Mouse (Mus musculus) adrenal gland, adult (tissue): ENCODE measurements around the gene Pla2g6.

Experiments
- DNase-seq, 2 experiments: peaks; one replicate each; pipeline ENCODE4 v3.0.0; 2022 to 2023; ENCODE audit warnings: low spot score in 1 of 2; ENCODE audit not compliant: inconsistent age in 2 of 2

Gene Pla2g6

DNA sequence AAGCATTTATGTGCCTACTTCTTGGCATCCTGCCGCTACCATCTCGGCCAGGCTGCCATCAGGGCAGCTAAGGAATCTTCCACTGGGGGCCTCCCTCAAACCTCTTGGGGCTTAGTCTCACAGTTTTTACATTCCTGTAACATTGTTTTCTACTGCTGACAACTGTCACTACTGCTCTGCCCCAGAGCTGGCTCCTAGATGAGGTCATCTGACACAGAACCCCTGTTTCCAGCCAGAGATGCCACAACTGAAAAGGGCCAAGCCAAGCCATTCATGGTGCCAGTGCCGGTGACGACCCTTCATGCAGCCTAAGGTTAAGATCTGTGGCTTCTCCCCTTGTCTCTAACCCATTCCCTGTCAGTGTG lies 4.4 kb downstream of the Pla2g6 start:
- peak in 1 of 2 experiments; percentile 42 for DNase-seq

DNA sequence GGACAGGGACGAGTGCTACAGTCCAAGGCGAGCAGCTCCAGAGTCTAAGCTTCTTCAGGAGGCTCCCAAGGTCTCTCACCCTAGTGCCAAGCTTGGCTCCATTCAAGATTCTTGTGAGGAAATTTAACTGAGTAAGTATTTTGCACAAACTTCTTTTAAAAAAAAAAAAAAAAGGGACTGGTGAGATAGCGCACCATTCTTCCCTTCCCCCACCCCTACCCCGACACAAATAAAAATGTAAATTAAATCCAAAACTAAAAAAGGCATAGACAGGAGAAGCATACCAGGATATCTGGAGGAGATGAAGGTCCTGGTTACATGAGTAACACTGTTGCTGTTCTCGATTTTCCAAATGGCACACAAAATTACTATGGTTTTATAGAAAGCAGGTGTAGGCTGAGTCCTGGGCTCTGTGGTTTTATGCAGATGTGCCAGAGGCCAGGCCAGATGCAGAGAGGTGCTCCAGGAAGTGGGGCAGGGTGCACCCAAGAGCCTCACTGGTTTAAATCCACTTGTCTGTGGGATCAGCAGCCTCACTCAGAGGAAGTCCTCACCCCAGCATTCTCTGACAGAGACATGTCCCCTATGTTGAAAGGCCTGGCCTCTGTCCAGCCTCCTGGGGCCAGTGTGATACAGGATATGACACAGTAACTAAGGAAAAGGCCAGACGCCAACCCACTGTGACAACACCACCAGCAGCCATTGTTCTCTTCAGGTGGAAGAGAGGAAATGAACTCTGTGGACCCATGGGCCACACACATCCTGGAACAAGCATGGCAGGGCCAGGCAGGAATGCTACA lies 5.0 kb downstream of the Pla2g6 start:
- peak; percentile 81 to 91 for DNase-seq

DNA sequence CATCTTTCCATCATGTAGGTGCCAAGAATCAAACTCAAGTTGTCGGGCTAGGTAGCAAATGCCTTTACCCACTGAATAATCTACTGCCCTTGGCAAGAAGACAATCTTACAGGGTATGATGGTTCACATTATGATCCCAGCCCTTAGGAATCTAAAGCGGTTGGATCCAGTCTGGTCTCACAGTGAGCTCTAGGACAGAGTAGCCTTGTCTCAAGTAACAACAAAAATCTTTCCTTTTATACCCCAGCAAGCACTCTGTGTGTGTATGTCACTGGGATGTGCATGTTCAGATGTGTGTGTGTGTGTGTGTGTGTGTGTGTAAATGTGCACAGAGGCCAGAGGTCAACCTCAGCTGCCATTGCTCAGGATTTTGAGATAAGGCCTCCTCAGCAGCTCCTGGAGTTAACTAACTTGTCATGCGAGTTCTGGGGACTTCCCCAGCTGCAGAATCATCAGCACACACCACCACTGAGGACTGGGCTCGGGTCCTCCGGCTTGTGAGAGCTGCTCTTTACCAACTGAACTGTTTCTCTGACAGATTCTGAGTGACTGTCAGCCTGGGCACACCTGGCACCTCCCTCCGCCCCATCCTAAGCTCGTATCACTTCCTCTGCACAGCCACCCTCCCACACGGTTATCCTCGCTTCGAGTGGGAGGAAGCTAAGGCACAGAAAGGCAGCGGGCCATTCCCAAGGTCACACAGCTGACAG lies 5.8 kb downstream of the Pla2g6 start:
- peak; percentile 51 to 64 for DNase-seq

DNA sequence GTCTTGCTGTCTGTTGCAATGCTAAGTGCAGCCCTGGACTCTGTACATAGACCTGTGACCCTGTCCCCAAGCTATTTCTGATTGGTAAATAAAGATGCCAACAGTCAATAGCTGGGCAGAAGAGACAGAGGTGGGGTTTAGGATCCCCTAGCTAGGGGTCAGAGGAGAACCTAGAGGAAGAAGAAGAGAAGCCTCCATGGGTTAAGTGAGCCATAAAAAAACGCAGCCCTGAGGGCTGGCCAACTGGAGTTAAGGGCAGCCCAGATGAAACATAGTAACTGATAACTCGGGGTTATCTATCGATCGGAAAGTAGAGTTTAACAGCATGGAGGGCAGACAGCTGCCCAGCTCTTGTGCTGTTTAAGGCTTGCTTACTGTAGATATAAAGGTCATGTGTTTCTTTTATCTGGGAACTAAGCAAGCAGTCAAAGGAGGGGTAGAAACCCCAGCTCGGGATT lies 6.4 kb downstream of the Pla2g6 start:
- no peak for DNase-seq

DNA sequence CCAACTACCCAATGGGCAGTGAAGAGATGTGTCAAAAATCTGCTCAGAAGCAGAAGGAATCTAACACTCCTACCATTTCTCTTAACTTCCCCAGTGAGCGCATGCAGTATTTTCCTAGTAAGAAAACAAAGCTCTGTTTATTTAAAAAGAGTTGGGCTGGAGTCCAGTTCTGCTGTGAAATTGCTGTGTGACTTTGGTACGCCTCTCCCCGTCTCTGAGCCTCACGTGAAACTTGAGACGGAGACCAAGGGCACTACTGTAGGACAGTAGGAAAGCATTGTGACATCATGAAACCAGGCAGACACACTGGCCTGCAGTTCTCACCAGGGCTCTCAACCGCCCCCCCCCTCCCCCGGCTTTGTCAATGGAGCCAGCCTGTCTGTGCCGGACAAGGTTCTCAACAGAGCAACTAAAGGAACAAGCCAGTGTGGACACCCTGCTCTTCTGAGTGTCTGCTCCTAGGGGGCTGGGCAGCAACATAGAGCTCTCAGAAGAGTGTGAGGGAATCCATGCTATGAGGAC lies 14.3 kb downstream of the Pla2g6 start:
- no peak for DNase-seq

DNA sequence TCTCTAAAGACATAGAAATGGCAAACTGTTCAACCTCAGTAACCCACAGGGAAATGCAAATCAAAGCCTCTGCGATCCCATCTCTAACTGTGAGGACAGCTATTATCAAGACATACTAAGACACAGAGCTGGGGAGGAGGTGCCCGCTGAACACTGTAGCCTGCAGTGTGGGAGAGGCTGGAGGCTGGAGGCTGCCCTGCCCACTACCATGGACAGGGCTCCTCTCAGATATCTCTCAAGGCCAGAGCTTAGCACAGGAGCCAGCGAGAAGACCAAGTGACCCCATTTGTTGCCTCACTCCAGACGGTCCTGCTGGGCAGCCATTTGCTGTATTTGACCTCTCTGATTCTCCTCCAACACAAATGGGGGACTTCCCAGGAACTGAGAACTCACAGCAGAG lies 20.3 kb downstream of the Pla2g6 start:
- peak in 1 of 2 experiments; percentile 45 for DNase-seq

DNA sequence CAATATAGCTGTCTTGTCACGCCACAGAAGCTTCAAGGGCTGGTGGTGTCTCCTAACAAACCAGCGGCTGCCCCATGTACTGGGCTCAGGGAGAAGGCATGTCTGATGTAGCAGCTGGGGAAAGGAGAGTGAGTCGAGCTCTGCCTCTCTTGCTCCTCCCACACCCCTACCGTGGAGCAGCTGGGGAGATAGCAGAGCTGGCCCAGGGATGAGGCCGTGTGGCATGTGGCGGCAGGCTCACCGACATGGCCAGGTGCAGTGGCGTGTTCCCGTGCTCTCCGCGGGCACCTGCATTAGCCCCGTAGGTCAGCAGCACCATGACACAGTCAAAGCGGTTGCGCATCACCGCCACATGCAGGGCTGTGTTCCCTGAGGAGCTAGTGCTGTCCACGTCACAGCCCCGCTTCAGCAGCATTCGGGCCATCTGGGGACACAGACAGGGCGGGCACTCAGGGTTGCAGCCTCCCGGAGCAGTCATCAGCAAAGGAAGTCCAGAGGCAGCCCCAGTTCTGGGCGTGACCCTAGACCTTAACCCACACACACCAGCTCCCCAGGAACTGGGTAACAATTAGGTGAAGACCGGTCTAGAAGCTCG lies 22.1 kb downstream of the Pla2g6 start:
- no peak for DNase-seq

DNA sequence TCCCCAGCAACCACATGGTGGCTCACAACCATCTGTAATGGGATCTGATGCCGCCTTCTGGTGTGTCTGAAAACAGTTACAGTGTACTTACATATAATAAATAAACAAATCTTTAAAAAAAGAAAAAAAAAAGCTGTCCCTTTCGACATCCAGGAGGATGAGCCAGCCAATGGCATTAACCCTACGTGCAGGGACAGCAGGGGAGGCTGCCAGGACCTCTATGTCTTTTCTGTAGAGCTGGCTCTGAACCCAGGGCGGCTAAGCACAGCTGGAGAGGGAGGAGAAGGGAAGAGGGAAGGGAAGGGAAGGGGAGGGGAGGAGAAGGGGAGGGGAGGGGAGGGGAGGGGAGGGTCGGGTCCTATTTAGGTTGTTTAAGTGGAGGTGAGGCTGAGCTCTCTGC lies 23.4 kb downstream of the Pla2g6 start:
- no peak for DNase-seq

DNA sequence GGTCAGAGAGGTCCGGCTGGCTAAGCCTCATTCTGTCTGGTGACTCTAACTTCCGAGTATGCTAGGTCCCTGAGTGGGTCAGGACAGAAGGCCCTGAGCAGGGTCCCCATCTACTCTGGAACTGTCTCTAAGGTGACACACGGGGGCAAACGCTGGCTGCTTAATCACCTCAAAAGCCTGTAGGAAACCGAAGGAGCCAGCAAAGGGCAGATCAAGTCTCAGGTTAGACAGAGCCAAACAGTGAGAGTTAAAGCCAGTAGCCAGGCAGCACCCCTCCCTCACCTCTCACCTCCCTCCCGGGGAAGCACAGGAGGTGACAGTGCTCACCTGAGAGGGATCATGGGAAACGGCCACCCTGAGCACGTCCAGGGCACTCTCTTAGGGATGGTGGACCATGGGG lies 24.5 kb downstream of the Pla2g6 start:
- no peak for DNase-seq

DNA sequence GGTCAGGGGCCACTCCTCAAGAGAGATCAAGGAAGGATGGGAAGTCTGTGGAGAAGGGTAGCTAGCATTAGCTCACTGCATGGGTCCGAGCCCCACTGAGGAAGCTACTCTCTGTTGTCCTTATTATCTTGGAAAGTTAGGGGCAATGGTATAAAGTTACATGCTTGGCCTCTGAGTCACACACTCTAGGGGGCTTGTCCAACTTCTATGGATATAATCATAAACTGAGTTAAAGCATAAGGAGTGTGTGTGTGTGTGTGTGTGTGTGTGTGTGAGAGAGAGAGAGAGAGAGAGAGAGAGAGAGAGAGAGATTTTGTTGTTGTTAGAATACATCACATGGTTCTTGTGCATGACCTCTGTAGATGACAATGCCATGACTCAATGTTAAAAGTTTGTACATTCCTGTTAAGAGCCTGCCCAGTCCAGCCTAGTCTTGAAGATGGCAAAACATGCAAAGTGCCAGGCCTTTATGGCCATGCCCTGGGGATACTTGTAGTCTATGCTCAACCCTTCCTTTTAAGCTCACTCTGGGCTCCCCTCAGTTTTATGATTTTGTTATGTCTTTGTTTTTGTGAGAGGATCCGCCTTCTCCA lies 28.5 kb downstream of the Pla2g6 start:
- no peak for DNase-seq

DNA sequence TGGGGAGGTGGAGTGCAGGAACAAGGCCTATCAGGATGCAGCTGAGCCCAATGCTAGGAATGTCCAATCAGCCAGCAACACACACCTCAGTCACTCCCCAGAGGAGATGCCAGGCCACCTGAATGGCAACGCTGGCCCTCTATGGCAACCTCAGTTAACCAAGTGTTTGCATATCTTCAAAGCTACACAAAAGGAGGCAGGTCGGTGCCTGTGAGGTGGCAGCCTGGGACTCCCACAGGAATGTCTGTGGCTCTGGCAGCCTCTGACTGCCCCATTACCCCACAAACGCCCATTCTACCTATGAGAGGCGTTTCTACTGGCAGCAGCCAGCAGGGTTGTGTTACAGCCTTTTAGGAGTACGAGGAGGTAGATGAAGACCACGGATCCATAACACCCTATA lies 29.6 kb downstream of the Pla2g6 start:
- no peak for DNase-seq

DNA sequence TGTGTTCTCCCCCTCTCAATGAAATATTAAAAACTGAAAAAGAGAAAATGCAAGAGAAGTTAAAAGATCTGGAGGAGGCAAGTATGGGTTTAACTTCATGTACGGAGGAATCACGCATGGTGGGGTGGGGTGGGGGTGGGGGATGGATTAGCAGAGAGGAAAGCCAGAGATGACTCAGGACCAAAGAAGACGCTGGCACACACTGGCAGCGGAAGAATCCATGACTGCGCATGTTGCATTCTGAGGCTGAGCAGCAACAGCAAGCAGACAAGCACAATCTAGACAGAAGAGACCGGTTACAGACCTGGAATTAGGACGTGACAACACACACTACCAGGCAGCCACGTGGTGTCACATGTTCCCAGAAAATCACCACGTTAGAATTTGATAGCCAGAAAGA lies 35.4 kb downstream of the Pla2g6 start:
- DNase-seq, result no peak

DNA sequence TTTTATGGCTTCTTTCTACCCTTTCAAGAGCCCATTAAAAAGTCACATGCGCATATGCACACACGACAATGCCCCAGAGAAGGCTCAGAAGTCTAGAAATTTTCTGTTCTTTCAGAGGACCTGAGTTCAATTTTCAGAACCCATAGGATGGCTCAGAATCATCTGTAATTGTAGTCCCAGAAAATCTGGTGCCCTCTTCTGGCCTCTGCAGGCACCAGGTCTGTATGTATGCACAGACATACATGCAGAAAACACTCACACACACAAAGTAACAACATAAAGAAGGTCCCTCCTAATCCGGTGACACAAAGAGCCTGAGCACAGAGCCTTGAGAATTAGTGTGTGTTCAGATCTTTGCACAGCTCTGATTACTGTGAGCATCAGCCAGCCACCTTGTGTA lies 37.9 kb downstream of the Pla2g6 start:
- DNase-seq, result no peak

DNA sequence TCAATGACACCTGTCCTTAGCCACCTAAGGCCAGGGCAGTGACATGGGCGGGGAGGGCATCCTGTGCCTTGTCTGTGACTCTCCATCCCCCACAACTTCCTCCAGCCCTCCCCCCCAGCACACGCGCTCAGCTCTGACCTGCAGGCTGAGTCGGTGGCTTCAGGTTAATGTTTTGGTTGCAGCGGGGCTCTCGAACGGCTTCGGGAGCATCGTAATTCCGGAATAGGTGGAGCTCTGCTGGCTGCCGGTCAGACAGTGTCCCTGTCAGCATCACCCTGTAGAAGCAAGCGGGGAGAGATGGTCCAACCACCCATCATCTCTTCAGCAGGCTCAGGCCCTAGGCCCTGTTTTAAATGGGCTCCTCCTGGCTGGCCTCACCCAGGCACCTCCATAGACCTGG lies 38.7 kb downstream of the Pla2g6 start:
- no peak for DNase-seq

DNA sequence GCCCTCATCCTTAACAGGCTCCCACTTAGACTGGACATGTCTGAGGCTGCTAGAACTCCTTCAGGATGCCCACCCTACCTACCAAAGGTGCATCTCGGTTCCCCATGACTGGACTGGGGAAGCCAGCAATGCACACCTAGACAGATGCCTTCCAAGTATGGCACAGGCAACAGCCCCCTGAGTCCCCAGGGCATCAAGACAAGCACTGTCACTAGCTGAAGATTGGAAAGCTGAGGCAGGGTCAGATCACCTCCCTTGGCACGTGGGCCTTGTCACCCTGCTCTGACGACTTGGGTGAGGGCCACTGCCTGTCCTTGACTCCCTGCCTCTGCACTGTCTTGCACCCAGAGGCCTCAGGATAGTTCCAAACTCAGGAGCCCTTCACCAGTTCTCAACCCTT lies 39.8 kb downstream of the Pla2g6 start:
- no peak for DNase-seq

DNA sequence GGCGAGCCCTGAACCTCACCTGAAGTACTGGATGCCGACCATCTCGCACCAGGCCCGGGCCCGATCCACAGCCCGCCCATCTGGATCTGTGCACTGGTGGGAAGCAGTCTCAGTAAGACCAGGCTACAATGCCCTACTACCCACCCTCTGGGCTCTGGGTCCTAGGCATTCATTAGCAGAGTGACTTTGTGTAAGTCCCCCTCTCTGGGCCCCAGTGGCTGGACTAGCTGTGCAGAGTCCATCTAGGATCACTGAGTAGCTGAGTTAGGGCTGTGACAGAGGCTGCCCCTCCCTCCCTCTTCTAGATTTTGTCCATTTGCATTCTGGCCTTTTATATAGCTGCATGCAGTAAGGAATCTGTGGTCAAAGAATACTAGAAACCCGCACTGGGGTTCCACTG lies 41.1 kb downstream of the Pla2g6 start:
- DNase-seq, result no peak

DNA sequence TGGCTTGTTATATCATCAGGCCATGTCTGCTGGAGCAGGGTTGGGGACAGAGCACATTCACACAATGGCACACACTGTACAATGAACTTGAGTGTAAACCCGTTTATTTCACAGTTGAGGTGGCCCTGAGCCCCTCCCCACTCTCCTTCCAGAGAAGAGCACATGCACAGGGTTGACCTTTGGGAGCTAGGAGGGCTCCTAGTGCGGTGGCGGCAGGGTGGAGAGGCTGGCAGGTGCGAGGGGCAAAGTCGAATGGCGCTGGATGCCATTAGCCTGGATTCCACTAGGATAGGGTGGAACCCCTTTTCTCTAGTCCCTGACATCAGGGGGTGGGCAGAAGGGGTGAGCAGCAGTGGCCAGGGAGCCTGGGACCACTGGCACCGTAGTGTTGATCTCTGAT lies 42.0 kb downstream of the Pla2g6 start:
- DNase-seq, result no peak

DNA sequence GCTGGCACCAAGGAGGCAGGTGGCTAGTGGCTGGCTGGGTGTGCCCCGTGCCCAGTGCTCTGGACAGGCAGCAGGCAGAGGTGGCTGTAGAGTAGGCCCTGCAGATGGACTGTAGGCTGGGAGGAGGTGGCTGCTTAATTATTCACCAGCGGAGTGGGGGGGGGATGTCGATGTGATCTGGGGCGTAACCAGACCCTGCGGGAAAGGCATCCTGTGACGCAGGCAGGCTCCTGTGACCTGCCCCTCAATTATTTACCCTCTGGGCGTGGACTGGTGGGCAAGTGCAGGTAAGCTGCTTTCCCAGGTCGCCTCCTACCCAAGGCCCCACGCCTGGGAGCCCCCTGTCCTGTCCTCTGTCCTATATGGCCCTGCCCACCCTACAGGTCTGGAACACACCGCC lies 42.8 kb downstream of the Pla2g6 start, which contains the start of gene Baiap2l2:
Baiap2l2 (minus strand) TSS at position 139 of the 400 bp plus-strand sequence.
- DNase-seq, result no peak

DNA sequence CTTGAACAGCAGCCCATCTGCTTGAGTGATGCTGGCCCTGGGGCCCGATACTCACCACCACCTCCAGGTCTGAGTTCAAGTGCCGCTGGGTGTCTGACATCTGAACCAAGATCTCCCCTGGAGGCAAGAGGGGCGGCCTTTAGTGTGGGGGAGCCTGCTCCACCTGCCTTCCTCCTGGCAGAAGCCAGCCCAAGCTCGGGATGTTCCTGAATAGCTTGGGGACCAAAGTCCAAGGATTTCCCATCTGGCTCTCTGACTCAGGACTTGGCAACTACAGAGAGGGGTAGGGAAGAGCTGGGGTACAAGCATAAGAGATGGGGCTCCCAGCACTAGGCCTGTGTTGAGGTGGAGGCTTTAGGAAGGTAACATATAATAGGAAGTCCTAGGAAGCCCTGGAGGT lies 44.8 kb downstream of the Pla2g6 start:
- no peak for DNase-seq

DNA sequence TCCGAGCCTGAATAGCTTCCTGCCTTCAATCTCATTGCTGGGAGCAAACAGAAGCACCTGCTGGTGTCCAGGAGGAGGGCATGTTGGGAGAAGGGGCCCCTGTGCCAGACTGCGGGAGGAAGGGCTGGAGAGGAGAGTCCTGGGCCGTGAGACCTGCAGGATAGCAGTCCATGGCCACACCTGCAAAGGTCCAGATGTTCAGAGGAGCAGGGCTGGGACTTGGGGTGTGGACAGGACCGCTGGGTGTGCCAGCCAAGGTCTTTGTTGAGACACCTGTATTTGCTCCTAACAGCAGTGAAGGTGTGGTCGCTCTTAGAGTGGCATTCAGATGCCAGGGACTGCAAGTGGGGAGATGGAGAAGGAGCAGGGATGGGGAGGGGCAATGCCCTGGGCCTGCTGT lies 45.8 kb downstream of the Pla2g6 start:
- no peak for DNase-seq

DNA sequence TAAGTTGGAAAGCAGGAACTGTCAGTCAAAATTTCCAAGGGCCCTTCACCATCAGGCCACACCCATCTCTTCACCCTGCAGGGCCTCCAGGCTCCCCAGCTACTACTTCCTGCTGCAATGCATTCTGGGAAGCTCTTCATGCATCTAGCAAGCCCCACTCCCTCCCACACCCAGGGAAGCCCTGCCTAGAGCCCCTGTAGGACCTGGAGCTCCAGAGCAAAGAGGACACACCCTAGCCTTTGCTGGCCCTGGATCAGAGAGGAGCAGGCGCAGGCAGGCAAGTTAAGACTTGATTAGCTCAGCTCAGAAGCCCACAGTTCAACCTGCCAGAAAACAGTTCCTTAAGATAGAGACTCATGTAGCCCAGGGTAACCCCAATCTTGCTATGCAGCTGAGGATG lies 46.8 kb downstream of the Pla2g6 start:
- DNase-seq, result no peak

DNA sequence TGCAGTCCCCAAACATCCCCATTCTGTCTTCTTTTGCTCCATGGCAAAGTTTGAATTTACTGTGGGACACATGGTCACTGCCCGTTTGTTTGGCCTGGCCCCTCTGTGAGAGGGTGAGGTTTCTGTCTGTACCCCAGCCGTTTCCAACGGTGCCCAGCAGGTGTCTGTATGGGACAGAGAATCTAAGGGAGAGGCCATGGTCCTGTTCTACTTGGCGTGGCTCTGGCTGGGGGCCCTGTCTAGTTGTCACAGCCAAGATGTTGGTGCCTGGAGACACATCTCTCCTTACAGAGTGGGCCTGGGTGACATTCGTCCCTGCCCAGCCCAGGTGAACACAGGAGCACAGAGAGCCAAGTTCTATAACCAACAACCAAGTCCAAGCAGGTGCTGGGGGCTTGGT lies 47.3 kb downstream of the Pla2g6 start:
- no peak for DNase-seq
